Mouse (Mus musculus): ENCODE results near the gene Gne. TPM values are rescaled to one million over a fixed set of nuclear protein-coding genes. Genes with fewer than 3 reads are reported as not detected.

Gene Gne
- polyA plus RNA-seq, 1 experiment from 2014 or later = 23.1 TPM

Other genes starting within 250 kb of the Gne start
- 0.09 TPM in 1 of 2 replicates, not detected in the other for gene Olfr157, start 244.0 kb downstream of the Gne start, polyA plus RNA-seq (2014; fragmentation: Nextera tagmentation; extraction: Ambion mirVana)
- gene Olfr155, start 232.6 kb downstream of the Gne start, polyA plus RNA-seq (2014; fragmentation: Nextera tagmentation; extraction: Ambion mirVana) = not detected in 2 replicates
- 14.5 and 15.0 TPM in 2 replicates for gene Reck, start 208.6 kb downstream of the Gne start, polyA plus RNA-seq (2014; fragmentation: Nextera tagmentation; extraction: Ambion mirVana)
- gene Glipr2, start 126.8 kb downstream of the Gne start, polyA plus RNA-seq (2014; fragmentation: Nextera tagmentation; extraction: Ambion mirVana) = 109 and 117 TPM in 2 replicates
- gene Ccin, start 100.7 kb downstream of the Gne start, polyA plus RNA-seq (2014; fragmentation: Nextera tagmentation; extraction: Ambion mirVana) = 0.17 TPM in 1 of 2 replicates, not detected in the other
- gene Clta, start 79.7 kb downstream of the Gne start, polyA plus RNA-seq (2014; fragmentation: Nextera tagmentation; extraction: Ambion mirVana) = 284 and 291 TPM in 2 replicates
- gene Rnf38, start 149.6 kb upstream of the Gne start, polyA plus RNA-seq (2014; fragmentation: Nextera tagmentation; extraction: Ambion mirVana) = 56.0 and 57.0 TPM in 2 replicates
- gene Melk, start 216.7 kb upstream of the Gne start, polyA plus RNA-seq (2014; fragmentation: Nextera tagmentation; extraction: Ambion mirVana) = 55.7 and 62.4 TPM in 2 replicates

Data from hindbrain, embryonic 11.5 days (tissue).